Mouse (Mus musculus): Measurements from ENCODE around the gene Tmem269.

- TF ChIP-seq CTCF (IDR thresholded peaks at IDR 0.05; ENCODE audit: low read depth, low read length) (no peak), GATA1 (IDR thresholded peaks at IDR 0.05; ENCODE audit: borderline replicate concordance, low read length) (no peak)
Observed at GRCm38 (mm10) chr4:119254012-119254618, 36.1 kb upstream of the Tmem269 start.
